Mouse (Mus musculus): ENCODE results near the gene Sertm1. TPM values are rescaled to one million over a fixed set of nuclear protein-coding genes. Genes with fewer than 3 reads are reported as not detected.

Gene Sertm1
- polyA plus RNA-seq (2012; rRNA removed) = 2.0 and 3.4 TPM in 2 replicates

- Histone ChIP-seq H3K4me3 (replicated peaks; ENCODE audit: insufficient read depth, low read depth, low read length) (no peak within 1 kb of the TSS), H3K4me1 (ENCODE audit: control insufficient read depth, insufficient read depth, low read length) (peaks cover 5% of the 10 kb centered on the region; the same call in 1 of the 2 replicates), H3K27me3 (ENCODE audit: control insufficient read depth, insufficient read depth, low read length) (no peaks in the 10 kb centered on the region; the same call in 1 of the 2 replicates), H3K27ac (ENCODE audit: insufficient read depth, low read length) (no peak within 1 kb of the TSS)
- TF ChIP-seq POLR2A (IDR thresholded peaks at IDR 0.05; ENCODE audit: borderline replicate concordance, insufficient read depth, low read length) (no peak), CTCF (IDR thresholded peaks at IDR 0.05; ENCODE audit: borderline replicate concordance, insufficient read depth, low read depth, low read length) (no peak)
- under 1% methylated on average over 38 of the region's 38 CpGs for WGBS
- DNase-seq = peak in 1 of 2 experiments; percentile 9
Observed at GRCm38 (mm10) chr3:54915643-54916071, at the start of gene Sertm1. TSS of gene Sertm1 (minus strand) at chr3:54915887.

DNA sequence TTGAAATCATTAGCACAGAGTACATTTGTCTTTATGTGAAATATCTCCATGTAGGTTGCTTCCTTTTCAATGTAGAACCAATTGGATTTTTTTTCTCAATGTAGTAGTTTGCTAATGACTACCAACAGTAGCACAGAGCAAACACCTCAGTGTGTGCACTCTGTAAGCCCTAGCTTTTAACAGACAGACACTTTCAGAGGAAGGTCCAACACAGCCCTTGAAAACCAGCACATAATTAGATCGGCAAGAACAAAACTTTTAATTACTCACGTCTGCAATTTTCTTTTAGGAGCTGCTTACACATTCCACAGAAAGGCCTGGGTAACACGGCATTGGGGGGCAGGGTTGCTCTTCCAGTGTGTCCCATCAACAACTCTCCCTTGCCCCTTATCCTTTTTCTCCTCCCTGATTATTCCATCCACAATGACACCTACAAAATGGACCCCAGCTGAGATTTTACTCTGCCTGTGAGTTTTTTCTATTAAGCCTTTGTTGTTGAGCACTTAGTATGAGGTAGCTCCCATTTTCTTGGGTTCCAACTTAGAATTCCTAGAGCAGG, 49.3 kb upstream of the Sertm1 start:
- TF ChIP-seq CTCF (IDR thresholded peaks at IDR 0.05; ENCODE audit: borderline replicate concordance, insufficient read depth, low read depth, low read length) = no peak
- TF ChIP-seq POLR2A (IDR thresholded peaks at IDR 0.05; ENCODE audit: borderline replicate concordance, insufficient read depth, low read length) = no peak
- no peaks in the 10 kb centered on the region for H3K27me3 ChIP-seq (ENCODE audit: control insufficient read depth, insufficient read depth, low read length)
- H3K4me3 ChIP-seq (replicated peaks; ENCODE audit: insufficient read depth, low read depth, low read length) = no peak overlapping the region
- H3K27ac ChIP-seq (ENCODE audit: insufficient read depth, low read length) = no peak overlapping the region
- DNase-seq = no peak
- 17% methylated on average over 3 of the region's 3 CpGs for WGBS
- no peaks in the 10 kb centered on the region for H3K4me1 ChIP-seq (ENCODE audit: control insufficient read depth, insufficient read depth, low read length)

GRCm38 (mm10) chr3:54943067-54943810, 27.6 kb upstream of the Sertm1 start:
- H3K4me1 ChIP-seq (ENCODE audit: control insufficient read depth, insufficient read depth, low read length) = no peaks in the 10 kb centered on the region
- DNase-seq = no peak
- no peak for TF ChIP-seq CTCF (IDR thresholded peaks at IDR 0.05; ENCODE audit: borderline replicate concordance, insufficient read depth, low read depth, low read length)
- no peak for TF ChIP-seq POLR2A (IDR thresholded peaks at IDR 0.05; ENCODE audit: borderline replicate concordance, insufficient read depth, low read length)
- H3K27me3 ChIP-seq (ENCODE audit: control insufficient read depth, insufficient read depth, low read length) = no peaks in the 10 kb centered on the region
- no peak overlapping the region for H3K27ac ChIP-seq (ENCODE audit: insufficient read depth, low read length)
- no peak overlapping the region for H3K4me3 ChIP-seq (replicated peaks; ENCODE audit: insufficient read depth, low read depth, low read length)
- 41% methylated on average over 6 of the region's 6 CpGs for WGBS

- no peak overlapping the region for H3K4me3 ChIP-seq (replicated peaks; ENCODE audit: insufficient read depth, low read depth, low read length)
- no peaks in the 10 kb centered on the region for H3K4me1 ChIP-seq (ENCODE audit: control insufficient read depth, insufficient read depth, low read length)
- TF ChIP-seq CTCF (IDR thresholded peaks at IDR 0.05; ENCODE audit: borderline replicate concordance, insufficient read depth, low read depth, low read length) (no peak), POLR2A (IDR thresholded peaks at IDR 0.05; ENCODE audit: borderline replicate concordance, insufficient read depth, low read length) (no peak)
- no peak overlapping the region for H3K27ac ChIP-seq (ENCODE audit: insufficient read depth, low read length)
- no peaks in the 10 kb centered on the region for H3K27me3 ChIP-seq (ENCODE audit: control insufficient read depth, insufficient read depth, low read length)
- no peak for DNase-seq
- 67% methylated on average over 4 of the region's 4 CpGs for WGBS
Observed at GRCm38 (mm10) chr3:54934535-54934934, 18.8 kb upstream of the Sertm1 start.

GRCm38 (mm10) chr3:54932599-54932998, 16.9 kb upstream of the Sertm1 start:
- H3K4me3 ChIP-seq (replicated peaks; ENCODE audit: insufficient read depth, low read depth, low read length) = no peak overlapping the region
- 96% methylated on average over 4 of the region's 4 CpGs for WGBS
- no peak overlapping the region for H3K27ac ChIP-seq (ENCODE audit: insufficient read depth, low read length)
- H3K4me1 ChIP-seq (ENCODE audit: control insufficient read depth, insufficient read depth, low read length) = no peaks in the 10 kb centered on the region
- TF ChIP-seq CTCF (IDR thresholded peaks at IDR 0.05; ENCODE audit: borderline replicate concordance, insufficient read depth, low read depth, low read length) = no peak
- no peak for TF ChIP-seq POLR2A (IDR thresholded peaks at IDR 0.05; ENCODE audit: borderline replicate concordance, insufficient read depth, low read length)
- no peak for DNase-seq
- no peaks in the 10 kb centered on the region for H3K27me3 ChIP-seq (ENCODE audit: control insufficient read depth, insufficient read depth, low read length)

DNA sequence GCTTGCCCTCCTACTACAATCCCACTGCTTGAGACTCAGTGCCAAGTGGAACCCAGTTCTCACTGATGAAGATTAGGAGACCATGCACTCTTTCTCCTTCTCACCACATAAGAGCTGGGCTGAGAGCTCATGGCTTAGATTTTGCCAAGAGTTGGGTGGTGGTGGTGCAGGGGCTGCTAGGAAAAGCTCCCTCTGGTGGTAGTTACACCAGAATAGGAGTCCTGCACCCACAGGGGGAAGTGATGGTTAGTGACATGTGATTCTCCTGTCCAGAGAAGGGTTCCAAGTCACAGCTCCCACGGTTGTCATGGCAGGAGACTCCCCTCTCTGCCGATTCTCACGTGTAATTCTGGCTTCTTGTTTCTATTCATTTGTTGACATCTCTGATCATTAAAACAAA, 4.7 kb upstream of the Sertm1 start:
- Histone ChIP-seq H3K4me3 (replicated peaks; ENCODE audit: insufficient read depth, low read depth, low read length) (no peak overlapping the region), H3K4me1 (ENCODE audit: control insufficient read depth, insufficient read depth, low read length) (peaks cover 5% of the 10 kb centered on the region; the same call in 1 of the 2 replicates), H3K27ac (ENCODE audit: insufficient read depth, low read length) (no peak overlapping the region), H3K27me3 (ENCODE audit: control insufficient read depth, insufficient read depth, low read length) (no peaks in the 10 kb centered on the region; the same call in 1 of the 2 replicates)
- DNase-seq = no peak
- TF ChIP-seq POLR2A (IDR thresholded peaks at IDR 0.05; ENCODE audit: borderline replicate concordance, insufficient read depth, low read length) = no peak
- no peak for TF ChIP-seq CTCF (IDR thresholded peaks at IDR 0.05; ENCODE audit: borderline replicate concordance, insufficient read depth, low read depth, low read length)
- WGBS = 63% methylated on average over 3 of the region's 3 CpGs

DNA sequence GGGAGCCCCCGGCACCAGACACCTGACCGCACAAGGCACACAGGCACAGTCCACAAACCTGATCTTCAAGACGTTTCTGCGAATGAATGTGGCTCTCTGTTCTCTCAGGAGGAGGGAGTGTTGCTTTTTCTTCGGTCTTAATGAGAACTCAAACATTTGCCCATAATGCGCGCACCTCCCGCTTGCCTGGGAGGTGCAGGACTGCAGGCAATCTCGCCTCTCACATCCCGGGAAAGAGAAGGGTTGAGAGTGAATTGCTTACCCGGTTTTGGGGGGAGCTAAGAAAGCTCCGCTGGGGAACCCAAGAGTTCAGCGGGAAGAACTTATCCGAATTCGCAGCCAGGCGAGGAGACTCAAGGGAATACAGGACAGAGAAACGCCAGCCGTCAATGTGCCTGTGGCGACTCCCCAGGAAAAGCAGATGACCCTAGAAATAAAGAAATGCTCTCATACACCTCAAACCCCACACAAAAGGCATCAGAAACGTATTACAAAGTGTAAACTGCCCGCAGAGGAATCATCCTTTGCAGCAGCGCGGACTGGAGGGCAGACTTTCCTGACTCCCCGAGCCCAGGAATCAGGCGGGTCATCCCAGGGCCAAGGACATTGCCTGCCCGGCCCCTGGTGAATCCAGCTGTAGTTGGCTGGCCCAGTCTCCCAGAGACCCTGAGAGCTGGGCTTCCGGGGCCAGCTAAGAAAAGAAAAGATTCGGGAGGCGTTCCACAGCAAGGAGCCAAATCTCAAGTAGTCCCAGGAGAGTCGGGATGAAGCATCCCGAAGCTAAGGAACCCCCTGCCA, 643 bp downstream of the Sertm1 start:
- 6% methylated on average over 31 of the region's 31 CpGs for WGBS
- H3K27ac ChIP-seq (ENCODE audit: insufficient read depth, low read length) = no peak overlapping the region
- H3K4me1 ChIP-seq (ENCODE audit: control insufficient read depth, insufficient read depth, low read length) = peaks cover 5% of the 10 kb centered on the region; the same call in 1 of the 2 replicates
- TF ChIP-seq POLR2A (IDR thresholded peaks at IDR 0.05; ENCODE audit: borderline replicate concordance, insufficient read depth, low read length) (no peak), CTCF (IDR thresholded peaks at IDR 0.05; ENCODE audit: borderline replicate concordance, insufficient read depth, low read depth, low read length) (no peak)
- no peak for DNase-seq
- H3K27me3 ChIP-seq (ENCODE audit: control insufficient read depth, insufficient read depth, low read length) = no peaks in the 10 kb centered on the region; the same call in 1 of the 2 replicates
- no peak overlapping the region for H3K4me3 ChIP-seq (replicated peaks; ENCODE audit: insufficient read depth, low read depth, low read length)

Measured in cerebellum, adult 2 months (tissue).